Mouse (Mus musculus) heart, embryonic 14.5 days (tissue): Measurements from ENCODE around the gene Chrnd. TPM values are rescaled to one million over a fixed set of nuclear protein-coding genes. Genes with fewer than 3 reads are reported as not detected.

Experiments used
- ATAC-seq: fragments of 200-750 bp; cut with Nextera tagmentation; 2 replicates; pipeline ENCODE4 v1.8.0; 2017; ENCODE audit warnings: low read depth, moderate TSS enrichment; ENCODE audit not compliant: insufficient number of reproducible peaks, insufficient read depth, low FRiP score
- H3K27ac ChIP-seq, 2 experiments: fragments of 200-500 bp in 1 of 2; fragments of 300-500 bp in 1 of 2; sonication (generic) in 1 of 2; replicated peaks in 1 of 2; 2 replicates each; pipeline ENCODE4 v1.5.1; 2012 to 2014; ENCODE audit warnings: low read depth in 2 of 2, low read length in 2 of 2, control low read depth in 1 of 2, mild to moderate bottlenecking in 1 of 2, mixed read lengths in 1 of 2; ENCODE audit not compliant: control insufficient read depth in 1 of 2, insufficient read depth in 1 of 2
- H3K27me3 ChIP-seq: fragments of 300-500 bp; sonication (generic); 2 replicates; pipeline ENCODE4 v1.6.1; 2014; ENCODE audit warnings: mild to moderate bottlenecking, low read length, control low read depth; ENCODE audit not compliant: control insufficient read depth, insufficient read depth
- H3K36me3 ChIP-seq: fragments of 300-500 bp; sonication (generic); 2 replicates; pipeline ENCODE4 v1.6.1; 2014; ENCODE audit warnings: mild to moderate bottlenecking, control low read depth, low read length, mixed read lengths; ENCODE audit not compliant: control insufficient read depth, insufficient read depth
- H3K4me1 ChIP-seq, 2 experiments: fragments of 200-500 bp in 1 of 2; fragments of 300-500 bp in 1 of 2; sonication (generic) in 1 of 2; 2 replicates each; pipeline ENCODE4 v1.6.1; 2012 to 2014; ENCODE audit warnings: low read length in 2 of 2, control low read depth in 1 of 2, mixed read lengths in 1 of 2; ENCODE audit not compliant: control insufficient read depth in 2 of 2, insufficient read depth in 2 of 2
- H3K4me2 ChIP-seq: fragments of 300-500 bp; sonication (generic); 2 replicates; pipeline ENCODE4 v1.6.1; 2014; ENCODE audit warnings: mild to moderate bottlenecking, low read length
- H3K4me3 ChIP-seq, 2 experiments: fragments of 200-500 bp in 1 of 2; fragments of 300-500 bp in 1 of 2; sonication (generic) in 1 of 2; 2 replicates each; pipeline ENCODE4 v1.5.1; 2012 to 2014; ENCODE audit warnings: low read length in 2 of 2, mild to moderate bottlenecking in 2 of 2, control low read depth in 1 of 2, low read depth in 1 of 2, moderate library complexity in 1 of 2; ENCODE audit not compliant: control insufficient read depth in 1 of 2, insufficient read depth in 1 of 2
- H3K9ac ChIP-seq: fragments of 300-500 bp; sonication (generic); 2 replicates; pipeline ENCODE4 v1.6.1; 2014; ENCODE audit warnings: mild to moderate bottlenecking, low read length
- H3K9me3 ChIP-seq: fragments of 300-500 bp; sonication (generic); 2 replicates; pipeline ENCODE4 v1.6.1; 2016; ENCODE audit warnings: low read length, control low read depth; ENCODE audit not compliant: control insufficient read depth
- WGBS: fragments of 180-500 bp; shearing (Covaris S2); extraction: QIAGEN DNeasy Blood & Tissue Kit; methylation state at CpG from one replicate; pipeline ENCODE4 v1.1.7; 2014; 5-methylcytosine and 5-hydroxymethylcytosine counted together
- polyA plus RNA-seq: library from polyadenylated mRNA; unstranded; fragments of >200 nt; fragmentation: Nextera tagmentation; extraction: Ambion mirVana; gene quantifications from 2 replicates; pipeline ENCODE4 v1.2.1, GENCODE M21; 2014

The Chrnd gene
- polyA plus RNA-seq, 1 experiment from 2014 or later = not detected

GRCm38 (mm10) chr1:87213735-87214704, 23.6 kb downstream of the Chrnd start, which contains the start of gene Eif4e2:
Gene Eif4e2 (plus strand): TSS chr1:87213914.
- Histone ChIP-seq H3K36me3 (peaks cover 5% of the 10 kb centered on the region; the same call in 1 of the 2 replicates), H3K4me1 (peaks cover 8 to 24% of the 10 kb centered on the region in 2 experiments), H3K27ac (peak within 1 kb of the TSS; percentile 95 to 99), H3K4me3 (peak within 1 kb of the TSS; percentile 72 to 81), H3K9me3 (no peaks in the 10 kb centered on the region), H3K4me2 (peak within 1 kb of the TSS; percentile 67), H3K9ac (peak within 1 kb of the TSS; percentile 96), H3K27me3 (no peaks in the 10 kb centered on the region)
- peak; percentile 96 for ATAC-seq
- under 1% methylated on average over 87 of the region's 99 CpGs for WGBS

DNA sequence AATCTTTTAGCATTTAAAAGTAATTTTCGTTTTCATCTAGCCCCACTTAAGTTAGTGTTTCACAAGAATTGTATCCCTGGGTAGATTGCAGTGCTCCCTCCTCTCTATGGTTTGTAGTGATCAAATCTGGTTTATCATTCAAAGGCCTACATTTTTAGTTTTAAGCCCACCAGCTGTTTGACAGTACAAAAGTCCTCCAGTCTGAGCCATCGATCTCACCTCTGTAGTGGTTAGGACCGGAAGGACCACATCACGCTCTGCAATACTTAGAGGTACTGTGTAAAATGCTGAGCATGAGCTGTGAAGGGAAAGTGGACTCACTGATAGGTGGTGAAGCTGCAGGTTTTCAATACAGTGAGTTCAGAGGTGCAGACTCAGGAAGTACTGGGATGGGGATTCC, 24.3 kb downstream of the Chrnd start:
- H3K4me2 ChIP-seq = peak overlapping the region; percentile 67
- 7% methylated on average over 4 of the region's 4 CpGs for WGBS
- no peaks in the 10 kb centered on the region for H3K27me3 ChIP-seq
- H3K36me3 ChIP-seq = peaks cover 11% of the 10 kb centered on the region
- peaks cover 8 to 24% of the 10 kb centered on the region in 2 experiments for H3K4me1 ChIP-seq
- no peaks in the 10 kb centered on the region for H3K9me3 ChIP-seq
- no peak for ATAC-seq
- peak overlapping the region; percentile 72 to 81 for H3K4me3 ChIP-seq
- H3K9ac ChIP-seq = peak overlapping the region; percentile 96
- H3K27ac ChIP-seq = peak overlapping the region in 1 of 2 experiments; percentile 99; a peak in 2 of 4 replicates

GRCm38 (mm10) chr1:87217938-87218337, 27.5 kb downstream of the Chrnd start:
- Histone ChIP-seq H3K4me3 (no peak overlapping the region), H3K4me2 (no peak overlapping the region), H3K27me3 (no peaks in the 10 kb centered on the region), H3K36me3 (peaks cover 43% of the 10 kb centered on the region), H3K9ac (no peak overlapping the region), H3K9me3 (no peaks in the 10 kb centered on the region), H3K4me1 (peaks cover 7 to 22% of the 10 kb centered on the region in 2 experiments), H3K27ac (no peak overlapping the region)
- ATAC-seq = no peak
- WGBS = 64% methylated on average over 3 of the region's 3 CpGs

GRCm38 (mm10) chr1:87225739-87226138, 35.3 kb downstream of the Chrnd start:
- H3K4me3 ChIP-seq = no peak overlapping the region
- no peak overlapping the region for H3K4me2 ChIP-seq
- H3K9me3 ChIP-seq = no peaks in the 10 kb centered on the region
- peaks cover 99% of the 10 kb centered on the region for H3K36me3 ChIP-seq
- no peak overlapping the region for H3K27ac ChIP-seq
- 94% methylated on average over 8 of the region's 8 CpGs for WGBS
- no peak overlapping the region for H3K9ac ChIP-seq
- H3K4me1 ChIP-seq = no peaks in the 10 kb centered on the region
- no peak for ATAC-seq
- no peaks in the 10 kb centered on the region for H3K27me3 ChIP-seq

- H3K4me1 ChIP-seq = no peaks in the 10 kb centered on the region
- no peak overlapping the region for H3K4me3 ChIP-seq
- H3K36me3 ChIP-seq = peaks cover 97% of the 10 kb centered on the region
- no peak overlapping the region for H3K4me2 ChIP-seq
- H3K27me3 ChIP-seq = no peaks in the 10 kb centered on the region
- no peak overlapping the region for H3K9ac ChIP-seq
- ATAC-seq = no peak
- H3K9me3 ChIP-seq = no peaks in the 10 kb centered on the region
- 95% methylated on average over 1 of the region's 1 CpGs for WGBS
- H3K27ac ChIP-seq = no peak overlapping the region
Measured at GRCm38 (mm10) chr1:87226409-87227159, 36.2 kb downstream of the Chrnd start.

DNA sequence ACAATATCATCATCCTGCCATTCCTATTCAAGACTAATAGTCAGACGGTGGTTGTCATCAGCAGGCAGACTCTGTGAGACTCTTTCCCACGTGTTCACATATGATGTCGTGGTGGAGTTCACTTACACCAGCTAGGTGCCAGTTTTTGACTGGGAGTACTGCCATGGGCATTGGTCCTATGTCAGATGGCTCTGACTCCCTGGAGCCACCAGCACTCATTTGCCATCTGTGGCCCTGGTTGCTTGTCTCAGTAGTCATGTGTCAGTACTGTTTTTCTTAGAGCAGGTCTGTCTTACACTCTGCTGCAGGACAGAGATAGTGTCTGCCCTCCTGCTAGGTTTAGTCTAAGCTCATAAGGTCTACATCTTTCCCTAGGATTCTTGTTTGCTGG, 36.7 kb downstream of the Chrnd start:
- H3K4me3 ChIP-seq = no peak overlapping the region

GRCm38 (mm10) chr1:87230606-87231005, 40.2 kb downstream of the Chrnd start:
- Histone ChIP-seq H3K36me3 (peaks cover 98% of the 10 kb centered on the region), H3K4me2 (no peak overlapping the region), H3K4me3 (no peak overlapping the region), H3K4me1 (no peaks in the 10 kb centered on the region), H3K9ac (no peak overlapping the region), H3K27me3 (no peaks in the 10 kb centered on the region), H3K9me3 (no peaks in the 10 kb centered on the region), H3K27ac (no peak overlapping the region)
- 90% methylated on average over 5 of the region's 5 CpGs for WGBS
- no peak for ATAC-seq

More for the DNA sequence above, 36.7 kb downstream of the Chrnd start:
- peaks cover 97% of the 10 kb centered on the region for H3K36me3 ChIP-seq
- no peaks in the 10 kb centered on the region for H3K9me3 ChIP-seq
- no peak overlapping the region for H3K27ac ChIP-seq
- H3K4me2 ChIP-seq = no peak overlapping the region
- no peak overlapping the region for H3K9ac ChIP-seq
- no peaks in the 10 kb centered on the region for H3K27me3 ChIP-seq
- ATAC-seq = no peak
- H3K4me1 ChIP-seq = no peaks in the 10 kb centered on the region
- 91% methylated on average over 3 of the region's 3 CpGs for WGBS
